Mouse (Mus musculus) kidney, embryonic 15.5 days (tissue): Measurements from ENCODE around the gene Esr1. TPM values are rescaled to one million over a fixed set of nuclear protein-coding genes. Genes with fewer than 3 reads are reported as not detected.

ENCODE experiments used
- ATAC-seq: fragments of 200-750 bp; cut with Nextera tagmentation; replicated peaks from 2 replicates; pipeline ENCODE4 v1.8.0; 2017; ENCODE audit warnings: moderate TSS enrichment; ENCODE audit not compliant: low FRiP score
- H3K27ac ChIP-seq: fragments of 300-500 bp; sonication (generic); 2 replicates; pipeline ENCODE4 v1.5.1; 2015; ENCODE audit warnings: mild to moderate bottlenecking, inconsistent platforms
- H3K27me3 ChIP-seq: fragments of 300-500 bp; sonication (generic); 2 replicates; pipeline ENCODE4 v1.6.1; 2015; ENCODE audit warnings: inconsistent platforms
- H3K36me3 ChIP-seq: fragments of 300-500 bp; sonication (generic); 2 replicates; pipeline ENCODE4 v1.6.1; 2015; ENCODE audit warnings: inconsistent platforms
- H3K4me1 ChIP-seq: fragments of 300-500 bp; sonication (generic); 2 replicates; pipeline ENCODE4 v1.6.1; 2015; ENCODE audit warnings: inconsistent platforms
- H3K4me2 ChIP-seq: fragments of 300-500 bp; sonication (generic); 2 replicates; pipeline ENCODE4 v1.6.1; 2015; ENCODE audit warnings: moderate library complexity, mild to moderate bottlenecking, inconsistent platforms
- H3K4me3 ChIP-seq: fragments of 300-500 bp; sonication (generic); replicated peaks from 2 replicates; pipeline ENCODE4 v1.5.1; 2015; ENCODE audit warnings: mild to moderate bottlenecking, inconsistent platforms
- H3K9ac ChIP-seq: fragments of 300-500 bp; sonication (generic); 2 replicates; pipeline ENCODE4 v1.6.1; 2015; ENCODE audit warnings: mild to moderate bottlenecking, inconsistent platforms
- H3K9me3 ChIP-seq: fragments of 300-500 bp; sonication (generic); replicated peaks from 2 replicates; pipeline ENCODE4 v1.6.1; 2016; ENCODE audit warnings: inconsistent platforms
- WGBS: fragments of 180-500 bp; shearing (Covaris S2); methylation state at CpG from one replicate; pipeline ENCODE4 v1.1.7; 2015; ENCODE audit warnings: mixed read lengths; 5-methylcytosine and 5-hydroxymethylcytosine counted together
- polyA plus RNA-seq: library from polyadenylated mRNA; unstranded; fragments of >200 nt; fragmentation: Nextera tagmentation; extraction: Ambion mirVana; gene quantifications from 2 replicates; pipeline ENCODE4 v1.2.1, GENCODE M21; 2015

Gene Esr1
- polyA plus RNA-seq, 1 experiment from 2014 or later: 2.2 TPM

DNA sequence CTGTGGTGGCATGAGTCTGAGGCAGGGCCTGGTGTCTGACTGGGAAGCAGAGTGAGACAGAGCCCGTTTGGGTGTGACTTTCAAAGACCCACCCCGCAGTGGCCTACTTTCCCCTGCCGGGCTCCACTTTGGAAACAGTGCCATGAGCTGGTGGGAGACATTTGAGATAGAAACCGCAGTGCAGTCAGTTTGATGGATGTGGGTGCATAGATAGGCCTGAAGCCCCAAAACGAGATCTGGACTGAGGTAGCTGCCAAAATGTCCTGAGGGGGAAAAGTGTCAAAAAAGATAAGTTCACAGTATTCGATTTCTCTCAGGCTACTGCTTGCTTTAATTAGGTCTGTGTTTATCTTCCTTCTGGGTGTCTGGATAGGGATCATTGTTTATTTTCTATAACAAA is 169.5 kb downstream of the Esr1 start:
- 68% methylated on average over 6 of the region's 6 CpGs for WGBS
- no peaks in the 10 kb centered on the region for H3K4me1 ChIP-seq
- no peaks in the 10 kb centered on the region for H3K27me3 ChIP-seq
- no peak overlapping the region for H3K9ac ChIP-seq
- H3K36me3 ChIP-seq: no peaks in the 10 kb centered on the region
- no peak overlapping the region for H3K4me2 ChIP-seq
- H3K27ac ChIP-seq: no peak overlapping the region
- ATAC-seq: no peak
- H3K4me3 ChIP-seq: no peak overlapping the region
- H3K9me3 ChIP-seq: no peaks in the 10 kb centered on the region

- Histone ChIP-seq H3K9me3 (no peaks in the 10 kb centered on the region), H3K27ac (no peak overlapping the region), H3K4me3 (no peak overlapping the region), H3K27me3 (no peaks in the 10 kb centered on the region), H3K4me2 (no peak overlapping the region), H3K4me1 (no peaks in the 10 kb centered on the region), H3K9ac (no peak overlapping the region), H3K36me3 (no peaks in the 10 kb centered on the region)
- ATAC-seq: no peak
- WGBS: 87% methylated on average over 5 of the region's 5 CpGs
Measured at GRCm38 (mm10) chr10:4787003-4787628, 175.7 kb downstream of the Esr1 start.

DNA sequence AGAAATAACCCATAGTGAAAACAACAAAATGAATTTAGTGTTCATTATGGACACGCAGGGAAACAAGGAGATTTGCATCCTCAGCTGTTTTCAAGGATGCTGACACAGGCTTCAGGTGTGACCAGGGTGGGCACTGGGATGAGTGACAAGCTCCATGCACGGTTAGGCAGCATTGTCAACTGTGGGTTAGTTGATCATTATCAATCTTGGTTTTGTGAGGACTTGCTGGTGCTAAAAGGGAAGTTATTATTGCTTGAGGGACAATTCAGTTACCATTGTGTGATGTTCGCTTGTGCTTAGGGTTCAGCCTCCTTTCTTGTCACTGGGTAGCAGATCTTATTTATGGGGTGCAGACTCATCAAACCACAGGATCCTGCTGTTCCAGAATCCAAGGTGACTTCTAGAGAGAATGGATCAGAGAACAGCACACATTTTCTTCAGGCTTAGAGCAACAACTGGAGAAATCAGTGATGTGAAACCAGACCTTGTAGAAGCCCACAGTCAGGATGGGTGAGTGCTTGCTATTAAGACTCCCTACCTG is 186.9 kb downstream of the Esr1 start:
- no peak overlapping the region for H3K27ac ChIP-seq
- no peaks in the 10 kb centered on the region for H3K36me3 ChIP-seq
- ATAC-seq: no peak
- no peak overlapping the region for H3K4me2 ChIP-seq
- H3K4me3 ChIP-seq: no peak overlapping the region
- H3K4me1 ChIP-seq: no peaks in the 10 kb centered on the region
- H3K27me3 ChIP-seq: no peaks in the 10 kb centered on the region
- H3K9ac ChIP-seq: no peak overlapping the region
- no peaks in the 10 kb centered on the region for H3K9me3 ChIP-seq
- WGBS: 82% methylated on average over 3 of the region's 3 CpGs

GRCm38 (mm10) chr10:4824366-4824765 is 213.0 kb downstream of the Esr1 start:
- Histone ChIP-seq H3K4me1 (no peaks in the 10 kb centered on the region), H3K27me3 (no peaks in the 10 kb centered on the region), H3K4me3 (no peak overlapping the region), H3K9me3 (no peaks in the 10 kb centered on the region), H3K27ac (no peak overlapping the region), H3K4me2 (no peak overlapping the region), H3K9ac (no peak overlapping the region), H3K36me3 (no peaks in the 10 kb centered on the region)
- no peak for ATAC-seq
- 68% methylated on average over 5 of the region's 5 CpGs for WGBS

DNA sequence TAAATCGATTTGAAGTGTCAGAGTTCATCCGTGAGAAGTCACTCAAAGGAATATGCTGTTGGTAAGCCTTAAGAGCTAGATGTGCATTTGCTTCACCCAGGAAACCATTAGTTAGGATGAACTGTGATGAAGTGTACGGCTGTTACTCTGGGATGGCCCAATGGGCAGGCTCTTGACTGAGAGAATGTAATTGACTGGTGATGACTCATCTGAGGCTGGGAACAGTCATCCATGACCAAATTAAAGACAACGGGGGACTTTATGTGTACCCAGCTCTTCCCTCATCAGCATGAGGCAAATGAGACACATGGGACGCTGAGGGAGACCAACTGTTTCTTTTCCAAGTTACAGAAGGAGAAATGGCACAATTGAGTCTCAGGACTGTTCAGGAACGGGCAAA is 219.2 kb downstream of the Esr1 start:
- Histone ChIP-seq H3K4me2 (no peak overlapping the region), H3K27ac (no peak overlapping the region), H3K9me3 (no peaks in the 10 kb centered on the region), H3K4me3 (no peak overlapping the region), H3K27me3 (no peaks in the 10 kb centered on the region), H3K36me3 (no peaks in the 10 kb centered on the region), H3K4me1 (no peaks in the 10 kb centered on the region), H3K9ac (no peak overlapping the region)
- no peak for ATAC-seq
- WGBS: 79% methylated on average over 6 of the region's 6 CpGs

DNA sequence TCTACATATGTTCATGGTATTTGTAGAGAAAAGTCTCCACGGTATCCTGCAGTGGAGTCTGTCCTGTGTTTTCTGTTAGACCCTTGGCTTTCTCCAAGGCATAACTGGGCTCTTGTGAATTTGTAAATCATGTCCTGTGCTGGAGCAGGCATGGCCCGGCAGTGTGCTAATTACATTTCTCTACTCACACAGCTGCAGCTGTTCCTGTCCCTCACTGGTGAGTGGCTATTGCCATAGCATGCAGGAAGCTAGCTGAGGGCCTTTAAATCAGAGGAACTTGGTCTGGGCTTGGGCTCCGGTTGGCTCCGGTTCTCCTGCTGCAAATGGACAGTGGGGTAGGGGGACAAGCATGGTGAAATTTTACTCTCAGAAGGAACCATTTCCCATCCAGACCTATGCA is 226.7 kb downstream of the Esr1 start:
- H3K4me2 ChIP-seq: no peak overlapping the region
- 77% methylated on average over 4 of the region's 4 CpGs for WGBS
- no peaks in the 10 kb centered on the region for H3K4me1 ChIP-seq

DNA sequence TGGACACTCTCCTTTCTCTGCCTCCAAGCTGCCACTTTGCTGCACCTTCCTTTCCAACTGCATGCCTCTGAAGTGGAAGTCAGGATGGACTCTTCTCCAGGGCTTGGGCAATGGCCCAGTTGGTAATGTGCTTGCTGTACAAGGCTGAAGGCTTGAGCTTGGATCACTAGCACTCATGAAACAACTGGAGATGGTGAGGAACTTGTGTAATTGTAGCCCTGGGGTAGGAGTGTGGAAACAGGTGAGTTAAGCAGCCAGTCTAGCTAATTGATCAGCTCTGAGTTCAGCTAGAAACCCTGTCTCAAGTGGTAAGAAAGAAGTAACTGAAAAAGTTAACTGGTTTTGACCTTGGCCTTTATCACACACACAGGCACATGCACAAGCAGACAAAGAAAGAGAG is 229.6 kb downstream of the Esr1 start:
- Histone ChIP-seq H3K27me3 (no peaks in the 10 kb centered on the region), H3K9ac (no peak overlapping the region), H3K4me3 (no peak overlapping the region), H3K36me3 (no peaks in the 10 kb centered on the region), H3K9me3 (no peaks in the 10 kb centered on the region), H3K4me1 (no peaks in the 10 kb centered on the region), H3K4me2 (no peak overlapping the region), H3K27ac (no peak overlapping the region)
- ATAC-seq: no peak

More for the DNA sequence above, 226.7 kb downstream of the Esr1 start:
- ATAC-seq: no peak
- H3K9ac ChIP-seq: no peak overlapping the region
- H3K27ac ChIP-seq: no peak overlapping the region
- H3K27me3 ChIP-seq: no peaks in the 10 kb centered on the region
- no peaks in the 10 kb centered on the region for H3K36me3 ChIP-seq
- H3K9me3 ChIP-seq: no peaks in the 10 kb centered on the region
- no peak overlapping the region for H3K4me3 ChIP-seq

- Histone ChIP-seq H3K4me1 (no peaks in the 10 kb centered on the region), H3K27me3 (no peaks in the 10 kb centered on the region), H3K27ac (no peak overlapping the region), H3K9me3 (no peaks in the 10 kb centered on the region), H3K9ac (no peak overlapping the region), H3K36me3 (no peaks in the 10 kb centered on the region), H3K4me3 (no peak overlapping the region), H3K4me2 (no peak overlapping the region)
- ATAC-seq: no peak
- WGBS: 86% methylated on average over 2 of the region's 2 CpGs
Measured at GRCm38 (mm10) chr10:4847523-4847922, 236.1 kb downstream of the Esr1 start.

DNA sequence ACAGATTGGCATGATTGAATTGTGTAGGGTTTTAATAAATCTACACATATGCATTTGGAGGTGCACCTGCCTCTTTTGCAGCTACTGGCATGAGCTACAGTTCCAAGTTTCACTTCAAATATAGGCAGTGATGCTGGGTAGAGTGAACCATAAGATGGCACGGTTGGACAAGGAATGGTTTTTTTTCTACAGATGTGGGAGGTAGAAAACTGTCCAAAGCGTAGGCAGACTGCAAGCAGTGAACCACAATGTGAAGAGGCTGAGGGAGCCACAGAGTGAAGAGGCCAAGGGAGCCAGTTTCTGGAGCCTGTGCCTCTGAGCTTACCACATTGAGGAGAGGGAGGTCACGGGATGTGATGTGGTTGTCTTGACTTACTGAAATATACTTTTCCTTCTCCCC is 238.5 kb downstream of the Esr1 start:
- ATAC-seq: no peak
- H3K27me3 ChIP-seq: no peaks in the 10 kb centered on the region
- WGBS: 86% methylated on average over 3 of the region's 3 CpGs
- no peak overlapping the region for H3K4me3 ChIP-seq
- H3K9me3 ChIP-seq: no peaks in the 10 kb centered on the region
- H3K4me1 ChIP-seq: no peaks in the 10 kb centered on the region
- no peak overlapping the region for H3K4me2 ChIP-seq
- H3K36me3 ChIP-seq: no peaks in the 10 kb centered on the region
- H3K27ac ChIP-seq: no peak overlapping the region
- H3K9ac ChIP-seq: no peak overlapping the region

- Histone ChIP-seq H3K27me3 (no peaks in the 10 kb centered on the region), H3K4me3 (no peak overlapping the region), H3K4me2 (no peak overlapping the region), H3K27ac (no peak overlapping the region), H3K4me1 (no peaks in the 10 kb centered on the region), H3K9me3 (no peaks in the 10 kb centered on the region), H3K36me3 (no peaks in the 10 kb centered on the region), H3K9ac (no peak overlapping the region)
- 69% methylated on average over 8 of the region's 8 CpGs for WGBS
- no peak for ATAC-seq
Measured at GRCm38 (mm10) chr10:4875076-4875737, 263.8 kb downstream of the Esr1 start.

DNA sequence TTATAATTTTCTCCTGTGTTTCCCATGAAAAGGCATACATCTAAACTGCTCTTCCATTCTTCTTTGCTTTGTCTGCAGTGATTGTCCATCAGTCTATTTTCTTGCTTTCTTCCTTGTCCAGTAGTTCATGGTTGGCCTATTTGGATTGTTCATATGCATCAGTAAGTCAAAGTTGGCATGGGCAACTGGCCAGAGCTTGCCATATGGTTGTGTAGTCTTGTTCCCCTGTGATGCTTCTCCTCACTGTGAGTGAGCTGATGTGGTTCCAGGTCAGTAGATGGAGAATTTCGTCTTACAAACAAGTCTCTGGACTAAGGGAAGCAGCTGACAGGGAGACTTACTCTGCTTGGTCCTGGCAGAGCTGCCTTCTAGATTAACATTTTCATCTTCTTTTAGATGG is 270.0 kb downstream of the Esr1 start:
- WGBS: 65% methylated on average over 1 of the region's 1 CpGs
- no peak overlapping the region for H3K4me2 ChIP-seq
- H3K9me3 ChIP-seq: no peaks in the 10 kb centered on the region
- H3K27ac ChIP-seq: no peak overlapping the region
- no peaks in the 10 kb centered on the region for H3K27me3 ChIP-seq
- no peaks in the 10 kb centered on the region for H3K36me3 ChIP-seq
- no peak overlapping the region for H3K4me3 ChIP-seq
- ATAC-seq: no peak
- no peak overlapping the region for H3K9ac ChIP-seq
- no peaks in the 10 kb centered on the region for H3K4me1 ChIP-seq

- Histone ChIP-seq H3K27ac (no peak overlapping the region), H3K4me1 (no peaks in the 10 kb centered on the region), H3K36me3 (no peaks in the 10 kb centered on the region), H3K9ac (no peak overlapping the region), H3K4me2 (no peak overlapping the region), H3K27me3 (no peaks in the 10 kb centered on the region), H3K9me3 (no peaks in the 10 kb centered on the region), H3K4me3 (no peak overlapping the region)
- WGBS: 72% methylated on average over 3 of the region's 3 CpGs
- ATAC-seq: no peak
Measured at GRCm38 (mm10) chr10:4885506-4885905, 274.1 kb downstream of the Esr1 start.

GRCm38 (mm10) chr10:4885961-4886360 is 274.6 kb downstream of the Esr1 start:
- Histone ChIP-seq H3K9ac (no peak overlapping the region), H3K36me3 (no peaks in the 10 kb centered on the region), H3K4me3 (no peak overlapping the region), H3K27ac (no peak overlapping the region), H3K4me1 (no peaks in the 10 kb centered on the region), H3K27me3 (no peaks in the 10 kb centered on the region), H3K9me3 (no peaks in the 10 kb centered on the region), H3K4me2 (no peak overlapping the region)
- ATAC-seq: no peak
- WGBS: 82% methylated on average over 8 of the region's 8 CpGs
